Mouse (Mus musculus): ENCODE results near the gene Arhgef17. TPM values are rescaled to one million over a fixed set of nuclear protein-coding genes. Genes with fewer than 3 reads are reported as not detected.
A peak's percentile ranks its signal among the peaks of the same experiment; 100 is the strongest.

Arhgef17 gene
- polyA plus RNA-seq, 1 experiment from 2014 or later: 11.0 TPM

- Histone ChIP-seq H3K4me2 (replicated peaks) (peak overlapping the region; percentile 100), H3K9ac (peak overlapping the region; percentile 96), H3K4me1 (peaks cover 87% of the 10 kb centered on the region), H3K4me3 (peak overlapping the region; percentile 88), H3K36me3 (peaks cover 35% of the 10 kb centered on the region), H3K27me3 (no peaks in the 10 kb centered on the region), H3K9me3 (no peaks in the 10 kb centered on the region), H3K27ac (0 out of 2 replicates have a peak overlapping the region, but pooled peaks have one; percentile 50)
- 17% methylated on average over 10 of the region's 10 CpGs for WGBS
- ATAC-seq (ENCODE audit: insufficient number of reproducible peaks, insufficient read depth, low FRiP score, low TSS enrichment): no peak
These were observed 7.0 kb downstream of the Arhgef17 start for GRCm38 (mm10) chr7:100924674-100925445.

DNA sequence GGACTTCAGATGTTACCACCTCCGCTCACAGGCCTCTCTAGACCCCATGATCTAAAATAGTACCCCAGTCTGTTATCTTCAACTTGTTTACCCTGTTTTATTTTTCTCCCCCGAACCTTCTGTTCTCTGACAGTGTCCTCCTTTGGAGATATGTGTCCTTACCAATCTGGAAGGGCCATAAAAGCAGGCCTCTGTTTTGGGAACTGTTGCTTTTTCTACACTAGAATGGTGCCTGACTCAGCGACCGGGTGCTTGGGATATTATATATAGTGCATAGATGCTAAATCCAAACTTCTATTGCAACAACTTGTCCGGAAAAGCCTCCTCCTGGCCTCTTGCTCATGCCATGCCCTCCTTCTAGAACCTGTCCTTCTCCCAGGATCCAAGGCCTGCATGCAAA, 7.7 kb downstream of the Arhgef17 start:
- ATAC-seq (ENCODE audit: insufficient number of reproducible peaks, insufficient read depth, low FRiP score, low TSS enrichment): no peak
- peaks cover 35% of the 10 kb centered on the region for H3K36me3 ChIP-seq
- 82% methylated on average over 5 of the region's 5 CpGs for WGBS
- peak overlapping the region; percentile 38; the same call in 1 of the 2 replicates for H3K9ac ChIP-seq
- H3K4me1 ChIP-seq: peaks cover 87% of the 10 kb centered on the region
- peak overlapping the region; percentile 100 for H3K4me2 ChIP-seq (replicated peaks)
- H3K4me3 ChIP-seq: 0 out of 2 replicates have a peak overlapping the region, but pooled peaks have one; percentile 88
- H3K27ac ChIP-seq: no peak overlapping the region
- H3K27me3 ChIP-seq: no peaks in the 10 kb centered on the region
- no peaks in the 10 kb centered on the region for H3K9me3 ChIP-seq

DNA sequence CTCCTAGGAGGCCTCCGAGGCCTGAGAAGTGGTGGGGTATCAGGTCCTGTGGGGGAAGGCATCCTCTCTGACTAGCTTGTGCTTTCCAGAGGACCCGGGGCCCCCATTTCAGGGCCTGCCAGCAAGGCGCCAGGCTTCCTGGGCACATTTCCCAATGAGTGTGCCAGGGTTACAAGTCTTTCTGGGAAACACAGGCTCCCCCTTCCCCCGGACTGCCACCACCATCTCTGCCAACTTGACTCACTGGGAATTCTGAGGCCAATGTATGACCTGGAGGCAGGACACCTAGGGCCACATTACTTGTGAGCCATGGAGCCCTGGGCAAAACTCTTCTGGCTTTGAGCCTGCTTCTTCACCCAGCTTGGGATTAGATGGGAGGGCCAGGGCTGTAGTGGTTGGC, 9.0 kb downstream of the Arhgef17 start:
- Histone ChIP-seq H3K36me3 (peaks cover 38% of the 10 kb centered on the region), H3K4me3 (no peak overlapping the region)
- WGBS: 89% methylated on average over 4 of the region's 4 CpGs

DNA sequence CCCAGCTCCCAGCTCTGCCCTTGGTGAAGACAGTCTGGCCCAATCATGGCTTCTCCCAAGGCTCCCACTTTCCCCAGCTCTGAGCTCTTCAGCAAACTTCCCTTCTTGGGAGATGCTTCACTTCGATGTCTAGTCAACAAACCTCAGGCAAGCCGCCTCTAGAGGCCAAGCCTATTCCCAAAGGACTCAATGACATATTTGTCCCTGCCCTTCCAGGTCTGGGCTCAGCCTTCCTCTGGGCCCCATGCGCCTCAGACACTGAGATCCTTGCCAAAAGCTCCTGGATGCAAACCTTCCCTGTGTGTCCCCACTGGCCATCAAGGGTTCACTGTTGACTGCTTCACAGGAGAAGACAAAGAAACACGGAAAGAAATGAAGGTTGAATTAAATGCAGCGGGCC, 10.6 kb downstream of the Arhgef17 start:
- no peaks in the 10 kb centered on the region for H3K27me3 ChIP-seq
- no peak for ATAC-seq (ENCODE audit: insufficient number of reproducible peaks, insufficient read depth, low FRiP score, low TSS enrichment)
- 90% methylated on average over 5 of the region's 5 CpGs for WGBS
- no peak overlapping the region for H3K4me3 ChIP-seq
- H3K4me2 ChIP-seq (replicated peaks): no peak overlapping the region
- no peaks in the 10 kb centered on the region for H3K9me3 ChIP-seq
- H3K9ac ChIP-seq: no peak overlapping the region
- H3K36me3 ChIP-seq: peaks cover 47% of the 10 kb centered on the region
- H3K27ac ChIP-seq: no peak overlapping the region
- peaks cover 83% of the 10 kb centered on the region for H3K4me1 ChIP-seq

More for the DNA sequence above, 9.0 kb downstream of the Arhgef17 start:
- Histone ChIP-seq H3K9me3 (no peaks in the 10 kb centered on the region), H3K27ac (no peak overlapping the region), H3K4me1 (peaks cover 87% of the 10 kb centered on the region), H3K27me3 (no peaks in the 10 kb centered on the region), H3K4me2 (replicated peaks) (no peak overlapping the region), H3K9ac (no peak overlapping the region)
- no peak for ATAC-seq (ENCODE audit: insufficient number of reproducible peaks, insufficient read depth, low FRiP score, low TSS enrichment)

GRCm38 (mm10) chr7:100919809-100920107, 12.1 kb downstream of the Arhgef17 start:
- H3K9ac ChIP-seq: no peak overlapping the region
- H3K4me3 ChIP-seq: no peak overlapping the region
- H3K27ac ChIP-seq: peak overlapping the region; percentile 70
- H3K4me1 ChIP-seq: peaks cover 67% of the 10 kb centered on the region
- peak overlapping the region; percentile 22 for H3K4me2 ChIP-seq (replicated peaks)
- WGBS: 9% methylated on average over 2 of the region's 2 CpGs
- peaks cover 50% of the 10 kb centered on the region for H3K36me3 ChIP-seq
- H3K27me3 ChIP-seq: no peaks in the 10 kb centered on the region
- no peaks in the 10 kb centered on the region for H3K9me3 ChIP-seq
- no peak for ATAC-seq (ENCODE audit: insufficient number of reproducible peaks, insufficient read depth, low FRiP score, low TSS enrichment)

DNA sequence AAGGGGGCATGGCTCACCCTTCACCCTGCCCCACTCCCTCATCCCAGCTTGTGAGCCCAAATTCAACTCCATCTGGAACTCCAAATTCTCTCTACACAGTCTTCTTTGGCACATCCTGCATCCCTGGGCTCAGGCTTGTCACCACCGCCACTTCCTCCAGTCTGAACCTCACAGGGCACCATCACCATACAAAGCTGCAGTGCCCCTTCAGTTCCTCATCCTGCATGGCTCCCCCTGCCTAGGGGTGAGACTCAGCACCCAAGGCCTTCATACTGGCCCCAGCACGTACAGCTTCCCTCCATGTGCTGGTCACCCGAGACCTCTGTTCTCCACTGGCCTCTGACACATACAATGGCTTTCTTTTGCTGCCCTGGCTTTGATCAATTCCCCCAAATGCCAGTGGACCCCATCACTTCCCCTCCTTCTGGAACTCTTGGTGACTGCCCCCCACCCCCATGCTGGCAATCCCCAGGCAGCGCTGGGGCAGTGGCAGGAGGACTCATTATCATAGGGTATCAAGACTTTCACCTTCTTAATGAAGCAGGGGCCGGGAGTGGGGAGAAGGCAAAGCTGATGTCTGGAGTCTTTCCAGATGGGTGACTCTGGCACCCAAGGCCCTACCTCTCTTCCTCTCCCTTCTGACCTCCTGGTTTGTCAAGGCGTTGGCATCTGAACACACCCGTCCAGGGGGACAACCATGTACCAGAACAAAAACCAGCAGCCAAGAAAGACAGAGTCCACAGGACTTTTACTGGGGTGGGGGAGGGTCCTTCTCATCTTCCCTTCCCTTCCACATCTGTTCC, 12.7 kb downstream of the Arhgef17 start:
- no peak overlapping the region for H3K4me3 ChIP-seq
- WGBS: 29% methylated on average over 7 of the region's 7 CpGs
- no peak overlapping the region for H3K9ac ChIP-seq
- H3K9me3 ChIP-seq: no peaks in the 10 kb centered on the region
- peak overlapping the region; percentile 70 for H3K27ac ChIP-seq
- H3K36me3 ChIP-seq: peaks cover 48% of the 10 kb centered on the region
- H3K27me3 ChIP-seq: no peaks in the 10 kb centered on the region
- peaks cover 62% of the 10 kb centered on the region for H3K4me1 ChIP-seq
- ATAC-seq (ENCODE audit: insufficient number of reproducible peaks, insufficient read depth, low FRiP score, low TSS enrichment): no peak
- peak overlapping the region; percentile 22 for H3K4me2 ChIP-seq (replicated peaks)

DNA sequence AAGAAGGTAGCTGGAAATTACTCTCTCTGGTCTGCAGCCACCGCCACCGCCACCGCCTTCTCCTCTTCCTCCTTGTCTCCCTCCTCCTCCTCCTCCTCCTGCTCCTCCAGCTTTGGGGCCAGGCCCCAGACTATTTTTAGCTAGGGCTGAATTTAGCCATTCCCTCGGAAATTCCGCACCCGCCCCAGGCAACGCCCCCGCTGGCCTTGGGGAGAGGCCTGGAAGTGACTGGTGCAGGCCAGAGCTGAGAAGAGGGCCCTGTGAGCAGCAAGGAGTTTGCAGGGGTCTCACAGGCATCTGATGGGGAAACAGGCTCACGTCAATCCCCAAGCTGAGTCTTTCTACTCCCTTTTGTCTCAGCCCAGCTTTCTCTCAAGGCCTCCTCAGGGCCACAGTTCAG, 13.7 kb downstream of the Arhgef17 start:
- peaks cover 52% of the 10 kb centered on the region for H3K4me1 ChIP-seq
- H3K9ac ChIP-seq: peak overlapping the region; percentile 24; the same call in 1 of the 2 replicates
- no peaks in the 10 kb centered on the region for H3K27me3 ChIP-seq
- 23% methylated on average over 9 of the region's 9 CpGs for WGBS
- ATAC-seq (ENCODE audit: insufficient number of reproducible peaks, insufficient read depth, low FRiP score, low TSS enrichment): no peak
- H3K4me2 ChIP-seq (replicated peaks): peak overlapping the region; percentile 8
- no peak overlapping the region for H3K4me3 ChIP-seq
- no peaks in the 10 kb centered on the region for H3K9me3 ChIP-seq
- peak overlapping the region; percentile 70 for H3K27ac ChIP-seq
- peaks cover 48% of the 10 kb centered on the region for H3K36me3 ChIP-seq

DNA sequence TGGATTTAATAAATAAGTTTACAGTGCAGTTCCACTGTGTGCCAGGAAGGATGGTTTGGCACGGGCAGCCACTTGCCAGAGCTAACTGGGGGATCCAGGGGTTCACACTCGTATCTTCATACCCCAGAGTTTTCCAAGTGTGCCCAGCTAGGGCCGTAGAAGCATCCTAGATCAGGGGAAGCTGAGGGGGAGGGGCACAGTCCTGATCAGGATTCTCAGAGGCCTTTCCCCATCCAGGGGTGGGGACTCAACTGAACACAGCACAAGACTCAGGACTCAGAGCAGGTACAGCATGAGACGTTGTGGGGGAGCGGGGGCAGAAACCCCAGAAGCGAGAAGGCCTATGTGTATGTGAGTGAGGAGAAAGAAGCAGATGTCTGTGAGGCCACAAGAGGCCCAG, 14.2 kb downstream of the Arhgef17 start:
- H3K9ac ChIP-seq: peak overlapping the region; percentile 24; the same call in 1 of the 2 replicates
- H3K4me2 ChIP-seq (replicated peaks): peak overlapping the region; percentile 8; the same call in 1 of the 2 replicates
- 41% methylated on average over 6 of the region's 6 CpGs for whole genome bisulfite sequencing
- no peak for ATAC-seq (ENCODE audit: insufficient number of reproducible peaks, insufficient read depth, low FRiP score, low TSS enrichment)
- H3K36me3 ChIP-seq: peaks cover 48% of the 10 kb centered on the region
- H3K27ac ChIP-seq: peak overlapping the region; percentile 70
- H3K27me3 ChIP-seq: no peaks in the 10 kb centered on the region
- H3K4me1 ChIP-seq: peaks cover 47% of the 10 kb centered on the region
- H3K4me3 ChIP-seq: no peak overlapping the region
- no peaks in the 10 kb centered on the region for H3K9me3 ChIP-seq

GRCm38 (mm10) chr7:100916526-100916925, 15.4 kb downstream of the Arhgef17 start:
- H3K4me2 ChIP-seq (replicated peaks): no peak overlapping the region
- no peak overlapping the region for H3K9ac ChIP-seq
- no peak for ATAC-seq (ENCODE audit: insufficient number of reproducible peaks, insufficient read depth, low FRiP score, low TSS enrichment)
- H3K27ac ChIP-seq: no peak overlapping the region
- WGBS: 72% methylated on average over 6 of the region's 6 CpGs
- H3K36me3 ChIP-seq: peaks cover 38% of the 10 kb centered on the region
- H3K4me1 ChIP-seq: peaks cover 48% of the 10 kb centered on the region
- no peaks in the 10 kb centered on the region for H3K27me3 ChIP-seq
- H3K9me3 ChIP-seq: no peaks in the 10 kb centered on the region
- H3K4me3 ChIP-seq: no peak overlapping the region

DNA sequence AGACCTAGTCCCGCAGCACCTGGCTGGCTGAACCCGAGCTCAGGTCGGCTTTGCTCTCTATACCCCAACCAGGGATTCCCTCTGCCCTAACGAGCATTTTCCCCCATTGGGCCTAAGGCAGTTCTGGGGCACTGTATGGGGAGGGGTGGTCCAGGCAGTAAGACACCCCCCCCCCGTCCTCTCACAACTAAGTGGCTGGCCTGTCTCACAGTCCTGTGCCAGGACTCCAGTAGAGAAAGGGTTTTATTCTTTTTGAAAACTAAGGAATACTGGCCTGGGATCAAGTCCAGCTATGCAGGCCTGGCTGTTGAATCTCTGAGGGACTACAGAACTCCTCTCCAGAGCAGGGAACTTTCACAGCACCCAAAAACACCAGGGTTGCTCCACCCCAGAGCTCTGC, 16.7 kb downstream of the Arhgef17 start:
- peaks cover 30% of the 10 kb centered on the region for H3K36me3 ChIP-seq
- H3K4me3 ChIP-seq: no peak overlapping the region
- peaks cover 54% of the 10 kb centered on the region for H3K4me1 ChIP-seq
- H3K4me2 ChIP-seq (replicated peaks): no peak overlapping the region
- 72% methylated on average over 5 of the region's 5 CpGs for WGBS
- H3K27me3 ChIP-seq: no peaks in the 10 kb centered on the region
- H3K27ac ChIP-seq: no peak overlapping the region
- no peak overlapping the region for H3K9ac ChIP-seq
- no peaks in the 10 kb centered on the region for H3K9me3 ChIP-seq
- no peak for ATAC-seq (ENCODE audit: insufficient number of reproducible peaks, insufficient read depth, low FRiP score, low TSS enrichment)

DNA sequence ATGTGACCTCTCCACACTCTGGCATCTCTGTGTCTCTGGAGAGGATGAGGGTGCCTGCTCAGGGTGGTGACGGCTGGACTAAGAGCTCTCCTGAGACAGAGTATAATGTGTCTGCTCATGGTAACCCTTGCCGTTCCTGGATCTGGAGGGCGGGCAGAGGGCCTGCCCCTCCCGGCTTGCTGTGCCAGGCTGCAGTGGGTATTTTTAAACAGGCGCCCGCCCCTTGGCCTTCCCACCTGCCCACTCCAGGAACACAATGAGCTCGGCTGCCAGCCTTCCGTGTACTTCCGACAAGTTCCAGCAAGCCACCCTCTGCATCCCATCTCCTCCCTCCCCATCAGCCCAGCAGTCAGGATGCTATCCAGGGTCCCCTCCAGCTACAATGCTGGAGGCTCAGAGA, 20.1 kb downstream of the Arhgef17 start:
- Histone ChIP-seq H3K4me3 (no peak overlapping the region), H3K9me3 (no peaks in the 10 kb centered on the region), H3K9ac (no peak overlapping the region), H3K36me3 (peaks cover 33% of the 10 kb centered on the region), H3K4me1 (peaks cover 46% of the 10 kb centered on the region), H3K27ac (peak overlapping the region; percentile 50; the same call in 1 of the 2 replicates), H3K4me2 (replicated peaks) (no peak overlapping the region), H3K27me3 (no peaks in the 10 kb centered on the region)
- no peak for ATAC-seq (ENCODE audit: insufficient number of reproducible peaks, insufficient read depth, low FRiP score, low TSS enrichment)
- 48% methylated on average over 9 of the region's 9 CpGs for WGBS
